Mouse (Mus musculus) right cerebral cortex, adult 2 months (tissue): Measurements from ENCODE around the gene Cutal.
A peak's percentile ranks its signal among the peaks of the same experiment; 100 is the strongest.
"Not testable (repeated sequence)": the region's sequence is repeated elsewhere in the genome, so short reads cannot be mapped to it uniquely, and the experiment has no call there.

ENCODE experiments used
- DNase-seq, 2 experiments: peaks; one replicate each; pipeline ENCODE4 v3.0.0; 2021 to 2022; ENCODE audit warnings: low spot score in 2 of 2

Gene Cutal

DNA sequence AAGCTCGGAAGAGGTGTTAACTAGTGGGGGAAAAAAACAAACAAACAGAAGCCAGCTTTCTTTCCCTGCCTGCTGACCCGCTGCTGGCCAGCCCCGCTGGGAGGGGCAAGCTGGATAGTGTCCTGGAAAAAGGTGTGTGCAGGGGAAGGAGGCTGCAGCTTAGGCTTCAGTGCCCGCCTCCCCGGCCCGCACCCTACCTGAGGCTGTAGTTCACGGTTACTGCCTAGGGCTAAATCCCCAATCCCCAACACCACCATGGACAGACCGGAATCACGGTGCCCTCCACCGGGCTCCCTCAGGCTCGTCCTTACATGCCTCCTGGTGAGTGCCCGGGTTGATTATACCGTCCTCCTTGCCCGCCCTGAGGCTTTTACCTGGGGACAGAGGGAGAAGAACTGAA, at the start of gene Cutal:
Gene Cutal, plus strand, starts transcription at position 126 of the 400 bp plus-strand sequence.
- DNase-seq = no peak

DNA sequence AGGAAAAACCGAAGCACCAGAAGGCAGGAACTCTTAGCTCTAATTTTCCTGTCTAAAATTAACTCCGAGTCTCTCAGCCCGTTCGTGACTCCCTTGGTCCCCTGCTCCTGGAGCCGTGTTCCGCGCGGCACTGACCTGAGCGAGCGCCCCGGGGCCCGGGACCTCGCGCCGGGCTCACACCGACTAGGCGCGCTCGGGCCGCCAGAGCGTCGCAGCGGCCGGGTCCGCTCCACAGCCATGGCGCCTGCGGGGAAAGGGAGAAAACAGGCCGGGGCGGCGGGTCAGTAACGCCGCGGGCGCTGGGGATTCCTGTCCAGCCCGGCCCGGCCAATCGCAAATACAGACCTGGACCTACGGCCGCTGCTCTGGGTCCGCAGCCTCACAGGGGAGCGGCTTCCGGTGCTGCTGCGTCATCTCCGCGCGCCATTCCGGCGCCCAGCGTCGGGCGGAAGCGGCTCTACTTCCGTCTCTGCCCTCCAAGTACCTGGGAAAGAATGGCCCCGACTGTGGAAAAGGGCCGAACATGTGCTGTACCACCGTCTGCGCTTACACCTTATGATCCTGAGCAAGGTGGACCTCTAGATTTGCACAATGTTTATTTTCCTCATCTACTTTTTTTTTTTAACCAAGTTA, 48.3 kb upstream of the Cutal start, which contains the start of gene Fbxw2:
Gene Fbxw2, minus strand, starts transcription at position 485 of the 633 bp plus-strand sequence.
- peak; percentile 88 to 91 for DNase-seq

DNA sequence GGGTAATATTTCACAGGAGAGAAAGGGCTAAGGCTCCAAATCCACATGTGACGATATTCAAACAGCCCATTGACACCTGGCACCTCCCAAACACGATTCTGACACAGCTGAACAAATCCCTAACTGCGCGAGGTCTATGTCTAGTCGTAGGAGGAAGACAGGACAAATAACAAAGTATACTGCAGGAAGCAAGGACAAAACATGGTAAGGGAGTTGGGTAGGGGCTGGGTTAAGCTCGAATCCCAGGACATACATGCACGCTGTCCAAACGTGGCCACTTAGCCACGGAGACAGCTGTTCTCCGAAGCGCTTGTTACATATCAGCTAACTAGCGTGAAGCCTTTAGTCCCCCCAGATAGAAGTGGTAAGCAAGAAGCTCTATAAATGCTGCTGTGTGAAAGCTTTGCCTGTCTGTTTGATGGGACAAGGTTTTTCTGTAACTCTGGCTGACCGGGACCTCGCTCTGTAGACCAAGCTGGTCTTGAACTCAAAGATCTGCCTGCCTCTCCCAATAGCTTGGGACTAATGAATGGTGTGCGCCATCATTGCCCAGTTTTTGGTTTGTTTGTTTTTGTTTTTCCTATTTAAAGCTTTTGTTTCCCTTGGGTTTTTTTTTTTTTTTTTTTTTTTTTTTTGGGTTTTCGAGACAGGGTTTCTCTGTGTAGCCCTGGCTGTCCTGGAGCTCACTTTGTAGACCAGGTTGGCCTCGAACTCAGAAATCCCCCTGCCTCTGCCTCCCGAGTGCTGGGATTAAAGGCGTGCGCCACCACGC, 47.5 kb upstream of the Cutal start:
- DNase-seq = no peak

DNA sequence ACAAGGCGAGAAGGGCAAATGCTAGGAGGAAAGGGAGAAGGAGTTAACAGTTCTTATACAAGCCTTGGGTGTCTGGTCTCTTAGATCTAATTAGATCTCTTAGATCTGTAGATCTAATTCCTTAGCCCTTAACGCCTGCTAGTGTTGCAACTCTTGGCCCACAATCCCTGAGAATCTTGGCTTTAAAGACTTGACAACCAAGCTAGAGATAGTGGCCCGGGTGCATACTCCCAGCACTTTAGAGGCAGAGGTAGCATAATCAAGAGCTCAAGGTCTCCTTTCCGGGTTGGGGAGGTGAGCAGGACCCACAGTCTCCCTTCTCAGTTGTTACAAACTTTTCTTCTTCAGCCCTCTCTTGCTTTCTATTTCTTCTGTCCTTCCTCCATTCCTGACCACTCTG, 46.6 kb upstream of the Cutal start:
- DNase-seq = no peak

DNA sequence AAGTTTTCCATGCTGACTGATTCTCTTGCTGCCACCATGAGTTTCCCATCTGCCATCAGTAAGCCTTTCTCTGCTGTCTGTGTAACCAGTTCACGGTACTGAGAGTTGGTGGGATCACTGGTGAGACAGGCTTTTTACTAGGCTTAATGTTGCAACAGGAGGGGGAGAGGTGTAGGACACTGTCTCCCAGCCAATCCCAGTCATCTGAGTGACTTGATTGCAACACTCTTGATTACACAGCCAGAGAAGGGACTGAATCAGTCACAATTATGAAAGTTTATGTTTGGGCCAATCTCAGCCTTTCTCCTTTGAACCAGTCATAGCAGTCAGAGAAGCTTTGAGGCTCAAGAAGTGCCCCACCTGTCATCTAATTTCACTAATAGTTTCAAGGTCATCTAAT, 46.2 kb upstream of the Cutal start:
- DNase-seq = no peak

DNA sequence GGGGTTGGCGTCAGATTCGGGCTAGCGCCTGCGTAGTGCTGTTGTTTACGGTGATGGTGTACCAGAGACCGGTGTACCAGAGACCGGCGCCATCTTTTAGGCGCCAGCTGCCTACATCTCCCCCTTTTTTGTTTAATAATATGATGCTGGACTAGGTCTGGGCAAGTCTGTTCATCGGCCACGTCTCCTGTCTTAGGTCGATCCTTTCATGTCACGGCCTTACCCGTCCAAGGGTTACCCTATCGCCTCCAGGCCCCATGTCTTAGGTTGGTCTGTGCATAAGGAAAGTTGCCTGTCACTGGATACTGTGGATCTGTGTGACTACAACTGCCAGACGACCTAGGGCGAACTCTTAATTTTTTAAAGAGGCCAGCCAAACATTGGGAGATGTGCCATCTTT, 44.1 kb upstream of the Cutal start:
- not testable (repeated sequence) for DNase-seq

DNA sequence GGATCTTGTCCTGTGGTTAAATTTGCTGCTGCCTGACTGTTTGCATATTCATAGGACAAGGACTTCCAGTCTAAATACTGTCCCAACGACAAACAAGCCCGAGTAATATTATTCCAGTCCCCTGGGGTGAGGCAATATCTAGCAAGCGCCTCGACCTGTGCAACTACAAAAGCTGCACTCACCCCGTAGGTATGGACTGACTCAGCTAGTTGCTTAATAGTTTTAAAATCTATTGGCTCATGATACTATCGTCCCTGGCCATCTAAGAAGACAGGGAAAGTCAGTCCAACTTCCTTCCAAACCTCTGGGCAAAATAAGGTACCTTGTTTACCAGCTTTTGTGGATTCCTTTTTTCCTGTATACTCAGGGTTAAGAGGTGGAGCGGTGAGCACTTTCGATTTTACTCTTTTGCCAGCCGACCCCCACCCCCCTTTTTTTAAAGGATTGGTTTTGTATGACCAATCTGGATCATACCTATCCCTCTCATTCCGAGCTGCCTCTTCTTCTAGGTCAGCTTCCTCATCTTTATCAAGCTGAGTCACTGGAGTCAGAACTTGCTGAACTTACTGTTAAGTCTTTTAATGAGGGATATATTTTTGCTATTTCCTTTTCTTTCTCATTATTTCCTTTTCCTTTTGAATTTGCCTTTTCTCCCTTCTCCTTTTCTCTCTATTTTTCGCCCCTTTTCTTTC, 41.3 kb upstream of the Cutal start, which contains the start of gene Gm34653:
Gene Gm34653, plus strand, starts transcription at position 242 of the 692 bp plus-strand sequence.
- DNase-seq = not testable (repeated sequence)

DNA sequence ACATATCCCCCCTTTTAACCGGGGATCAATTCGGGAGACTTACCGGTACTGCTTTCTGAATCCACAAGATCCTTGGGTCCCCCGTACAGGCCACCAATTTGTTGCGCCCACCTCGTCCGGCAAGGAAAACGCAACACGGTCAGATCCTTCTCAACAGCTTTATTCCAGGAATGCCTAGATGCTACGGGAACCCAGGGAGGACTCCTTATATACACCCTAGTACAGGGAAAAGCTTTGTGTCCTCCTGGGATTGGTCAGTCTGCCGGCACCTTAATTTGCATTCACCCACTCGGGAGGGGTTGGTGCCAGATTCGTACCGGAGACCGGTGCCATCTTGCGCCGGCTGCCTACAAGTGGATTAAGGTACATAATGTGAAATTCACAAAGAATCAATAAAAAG, 40.6 kb upstream of the Cutal start:
- no peak for DNase-seq

DNA sequence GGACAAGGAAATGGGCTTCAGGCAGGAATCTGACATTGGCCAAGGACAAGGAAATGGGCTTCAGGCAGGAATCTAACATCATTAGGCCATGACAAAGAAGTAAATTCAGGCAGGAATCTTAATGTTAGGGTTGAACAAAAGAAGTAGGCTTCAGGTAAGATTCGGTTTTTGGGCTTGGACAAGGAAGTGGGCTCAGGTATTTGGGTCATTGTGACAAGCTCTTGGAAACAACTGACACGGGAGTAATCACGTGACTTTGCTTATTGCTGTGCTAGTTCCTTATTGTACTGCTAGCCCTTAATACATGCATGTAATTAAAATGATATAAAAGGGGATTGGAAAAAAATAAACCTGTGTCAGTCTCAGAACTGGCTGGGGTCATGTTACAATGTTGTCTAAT, 38.5 kb upstream of the Cutal start:
- no peak for DNase-seq

DNA sequence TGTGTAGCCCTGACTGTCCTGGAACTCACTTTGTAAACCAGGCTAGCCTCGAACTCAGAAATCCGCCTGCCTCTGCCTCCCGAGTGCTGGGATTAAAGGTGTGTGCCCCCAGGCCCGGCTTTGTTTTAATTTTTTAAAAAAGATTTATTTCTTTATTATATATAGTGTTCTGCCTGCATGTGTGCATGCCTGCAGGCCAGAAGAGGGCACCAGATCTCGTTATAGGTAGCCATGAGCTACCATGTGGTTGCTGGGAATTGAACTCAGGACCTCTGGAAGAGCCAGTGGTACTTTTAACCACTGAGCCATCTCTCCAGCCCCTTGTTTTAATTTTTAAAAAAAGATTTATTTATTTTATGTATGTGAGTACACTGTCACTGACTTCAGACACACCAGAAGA, 34.1 kb upstream of the Cutal start:
- not testable (repeated sequence) for DNase-seq

DNA sequence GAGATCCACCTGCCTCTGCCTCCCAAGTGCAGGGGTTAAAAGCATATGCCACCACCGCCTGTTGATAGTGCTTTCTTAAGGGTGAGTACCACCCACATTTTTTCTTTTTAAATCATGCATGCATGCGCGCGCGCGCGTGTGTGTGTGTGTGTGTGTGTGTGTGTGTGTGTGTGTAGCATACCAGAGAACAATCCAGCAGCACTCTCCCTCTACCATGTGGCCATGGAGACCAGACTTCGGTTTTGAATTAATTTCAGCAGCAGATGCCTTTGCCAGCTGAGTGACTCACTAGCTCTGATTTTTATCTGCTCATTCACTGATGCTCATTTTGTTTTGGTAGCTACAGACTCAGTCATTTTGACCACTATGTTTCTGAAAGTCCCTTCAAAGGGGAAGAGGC, 32.5 kb upstream of the Cutal start:
- peak; percentile 63 to 66 for DNase-seq

DNA sequence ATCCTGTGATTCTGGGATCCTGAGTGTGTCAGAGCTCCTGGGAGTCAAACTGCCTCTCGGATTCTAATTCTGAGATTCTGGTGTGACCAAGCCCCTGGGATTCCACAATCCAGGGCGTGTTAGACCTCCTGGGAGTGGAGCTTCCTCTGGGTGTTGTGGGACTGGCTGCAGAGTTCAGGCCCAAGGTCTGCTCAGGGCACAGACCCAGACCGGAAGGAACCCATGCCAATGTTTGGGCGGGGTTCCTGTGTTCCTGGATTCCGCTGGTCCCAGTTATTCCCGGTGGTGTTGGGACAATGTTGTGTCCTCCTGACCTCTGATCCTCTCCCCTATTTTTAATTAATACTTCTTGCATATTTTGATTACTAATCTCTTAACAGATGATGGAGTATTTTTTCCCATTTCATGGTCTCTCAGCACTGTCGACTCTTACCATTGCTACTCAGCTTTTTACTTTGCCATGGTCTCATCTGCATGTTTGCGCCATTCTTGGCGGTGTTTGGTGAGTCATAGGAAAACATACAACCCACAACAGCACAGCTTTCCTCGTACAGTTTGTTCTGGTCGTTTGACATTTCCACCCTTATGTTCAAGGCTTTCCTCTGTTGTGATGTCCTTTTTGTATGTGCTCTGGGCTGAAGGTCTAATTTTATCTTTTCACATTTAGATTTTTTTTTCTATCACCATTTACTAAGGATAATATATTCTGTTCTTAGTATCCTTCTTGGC, 30.8 kb upstream of the Cutal start:
- DNase-seq = peak in 1 of 2 experiments; percentile 17

DNA sequence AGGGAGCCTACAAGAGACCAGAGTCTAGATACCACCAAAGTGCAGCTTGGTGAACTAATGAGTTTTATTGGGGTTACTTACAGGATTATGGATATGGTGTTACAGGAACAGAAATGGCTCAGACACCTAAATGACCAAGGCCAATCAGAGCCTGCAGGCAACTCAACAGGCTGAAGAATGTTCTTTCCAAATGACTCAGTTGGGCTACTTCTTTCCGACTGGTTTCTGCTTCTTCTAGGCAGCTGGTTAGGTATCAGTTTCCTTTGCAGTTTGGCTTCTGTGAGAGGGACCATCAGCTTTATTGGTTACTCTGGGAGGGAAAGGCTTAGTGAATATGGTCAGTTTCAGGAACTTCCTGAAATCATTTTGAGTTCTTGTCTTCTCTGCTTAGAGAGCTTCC, 26.5 kb upstream of the Cutal start:
- DNase-seq = no peak

DNA sequence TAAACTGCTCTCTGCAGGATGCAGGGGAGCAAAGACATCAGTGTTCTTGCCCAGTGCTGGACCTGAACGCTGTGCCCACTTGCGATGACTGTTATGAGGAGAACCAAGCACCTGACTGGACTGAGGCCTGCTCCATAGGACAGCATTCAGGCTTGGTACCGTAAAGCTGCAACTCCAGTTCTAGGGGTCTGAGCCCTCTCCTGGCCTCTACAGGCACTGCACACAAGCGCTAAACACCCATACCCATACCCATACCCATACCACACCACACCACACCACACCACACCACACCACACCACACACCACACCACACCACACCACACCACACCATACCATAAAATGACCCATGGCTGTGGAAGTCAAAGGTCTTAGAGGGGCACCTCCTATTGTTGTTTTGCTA, 18.9 kb upstream of the Cutal start:
- no peak for DNase-seq

DNA sequence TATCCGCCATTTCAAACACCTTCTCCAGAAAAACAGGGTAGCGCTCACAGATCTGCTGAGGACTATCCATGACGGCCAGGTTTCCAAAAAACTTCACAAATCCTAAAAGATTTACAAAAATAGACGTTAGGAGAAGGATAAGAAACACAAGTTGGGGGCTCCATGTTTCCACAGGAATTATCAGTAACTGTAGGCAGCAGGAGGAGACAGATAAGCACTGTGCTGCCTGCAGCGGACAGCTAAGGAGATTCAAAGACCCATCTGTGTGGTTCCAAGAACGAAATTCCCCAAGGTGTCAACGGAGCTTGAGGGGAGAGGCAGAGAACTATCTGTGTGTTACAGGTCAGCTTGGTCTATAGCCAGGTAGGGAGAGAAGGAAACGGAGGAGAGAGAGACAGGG, 16.5 kb upstream of the Cutal start:
- no peak for DNase-seq

DNA sequence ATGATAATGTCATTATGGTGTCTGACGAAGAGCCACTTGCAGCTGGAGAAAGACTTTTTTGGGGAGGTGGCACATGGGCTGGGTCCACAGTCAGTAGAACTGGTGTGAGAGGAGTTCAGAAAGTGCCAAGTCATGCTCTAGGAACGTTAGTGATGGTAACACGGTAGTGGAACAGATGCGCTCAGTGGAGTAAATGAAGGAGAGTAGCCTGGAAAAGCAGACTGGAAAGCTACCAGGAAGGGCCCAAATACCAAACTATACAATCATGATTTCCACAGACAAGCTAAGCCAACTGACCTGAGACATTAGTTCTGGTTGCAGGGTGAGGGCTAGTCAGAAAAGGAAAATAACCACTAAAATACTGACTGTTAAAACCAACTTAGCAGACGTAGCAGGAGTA, 4.5 kb upstream of the Cutal start:
- peak in 1 of 2 experiments; percentile 5 for DNase-seq

DNA sequence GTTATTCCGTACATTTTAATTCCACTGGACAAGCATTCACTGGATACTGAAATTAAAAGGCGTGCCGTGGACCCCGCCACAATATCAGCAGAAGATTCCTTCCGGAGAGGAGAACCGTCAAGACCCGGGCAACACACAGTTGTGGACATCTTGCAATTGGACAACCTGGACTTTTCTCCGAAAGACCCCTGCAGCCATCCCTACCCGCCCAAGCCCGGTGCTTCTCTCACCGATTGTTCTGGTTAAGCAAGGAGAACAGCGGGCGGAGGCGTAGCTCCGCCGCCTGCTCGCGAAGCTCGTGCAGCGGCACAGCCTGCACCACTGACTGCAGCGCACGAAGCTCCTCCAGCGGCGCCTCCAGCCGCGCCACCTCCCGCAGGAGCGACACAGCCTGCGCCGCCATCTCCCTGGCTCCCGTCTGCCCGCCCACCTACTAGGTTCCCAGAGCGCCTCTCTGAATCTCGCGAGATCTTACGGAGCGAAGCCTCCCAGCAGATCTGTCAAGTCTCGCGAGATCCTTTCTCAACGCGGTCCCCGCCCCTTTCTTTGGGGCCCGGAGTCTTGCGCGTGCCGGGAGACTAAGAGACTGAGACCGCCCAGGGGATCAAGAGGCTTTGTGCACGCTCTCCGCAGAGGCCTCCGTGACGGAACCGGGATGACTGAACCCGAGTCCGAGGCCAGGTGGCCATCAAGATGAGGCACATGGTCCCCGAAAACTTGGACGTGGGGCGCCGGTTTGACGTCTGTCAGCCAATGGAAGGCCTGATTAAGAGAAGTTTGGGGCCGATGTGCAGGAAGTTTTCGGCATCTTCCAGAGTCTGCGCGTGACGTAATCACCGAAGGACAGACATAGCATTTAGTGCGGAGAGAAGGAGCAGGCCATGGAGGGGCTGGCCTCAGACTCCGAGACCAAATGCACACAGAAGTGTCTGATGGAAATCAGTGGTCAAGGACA, 3.4 kb upstream of the Cutal start:
- peak; percentile 92 to 93 for DNase-seq

DNA sequence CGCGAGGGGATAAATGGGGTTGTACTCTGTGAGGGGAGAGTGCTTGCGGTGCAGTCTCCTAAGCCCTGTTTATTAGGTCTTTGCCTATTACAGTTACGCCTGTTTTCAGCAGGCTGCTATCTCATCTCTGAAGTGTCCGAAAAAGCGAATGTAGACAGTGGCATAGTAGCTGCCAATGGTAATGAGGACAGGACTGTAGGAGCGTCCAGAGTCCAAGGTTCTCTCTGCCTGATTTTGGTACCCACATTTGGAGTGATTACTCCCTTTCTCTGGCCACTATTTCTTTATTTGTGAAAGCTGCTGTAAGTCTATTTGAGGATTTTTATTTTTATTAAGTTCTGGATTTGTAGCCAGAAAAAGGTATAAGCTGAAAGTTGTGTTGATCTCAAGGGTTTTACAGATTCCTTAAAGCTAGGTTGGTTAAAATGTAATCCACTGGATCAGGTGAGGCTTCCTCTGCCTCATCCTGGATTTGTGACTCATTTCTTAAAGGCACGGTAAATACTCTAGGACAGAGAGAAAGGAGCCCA, 685 bp downstream of the Cutal start, which contains the start of gene Psmd5:
Gene Psmd5, minus strand, starts transcription at position 153 of the 530 bp plus-strand sequence.
- DNase-seq = no peak

DNA sequence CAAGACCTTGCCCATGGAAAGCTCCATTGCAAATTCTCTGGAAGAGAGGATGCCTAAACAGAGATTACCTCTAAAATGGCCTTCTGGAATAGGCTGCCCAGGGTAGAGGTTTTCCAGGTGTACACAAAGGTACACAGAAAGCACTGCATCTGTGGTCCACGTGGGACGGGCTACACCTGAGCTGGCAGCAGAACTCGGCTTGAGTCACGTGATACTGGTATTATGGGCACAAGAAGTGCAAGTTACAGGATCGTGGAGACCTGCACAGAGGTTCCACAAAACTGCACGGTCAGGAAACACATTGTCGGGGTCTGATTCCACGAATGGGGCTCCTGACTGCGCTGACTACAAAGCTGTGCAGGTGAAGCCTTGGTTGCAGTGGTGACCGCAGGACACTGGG, 5.9 kb downstream of the Cutal start:
- DNase-seq = no peak

DNA sequence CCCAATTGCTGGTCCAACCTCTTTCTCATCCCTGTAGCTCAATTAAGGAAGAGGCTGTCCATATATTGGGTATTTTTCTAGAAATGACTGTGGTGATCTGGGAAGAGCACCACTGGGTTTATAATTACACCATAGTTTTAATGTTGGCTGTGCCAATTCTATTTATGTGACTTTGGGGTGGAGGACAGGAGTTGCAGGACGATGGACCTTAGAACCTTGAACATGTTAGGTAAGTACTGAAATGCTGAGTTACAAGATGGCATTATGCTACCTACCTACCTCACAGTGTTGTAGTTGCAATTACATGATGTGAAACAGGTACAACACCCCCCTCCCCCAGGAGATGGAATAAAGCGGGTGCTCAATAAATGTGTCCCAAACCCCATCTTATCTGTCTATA, 8.6 kb downstream of the Cutal start:
- no peak for DNase-seq
